Mouse (Mus musculus) cerebellum, adult 2 months (tissue): Measurements from ENCODE around the gene Gpr83.

Experiments
- CTCF ChIP-seq: fragments of 200-500 bp; IDR thresholded peaks from 2 replicates; pipeline ENCODE4 v1.5.1; 2011; ENCODE audit warnings: low read depth, mild to moderate bottlenecking, control low read depth, low read length, moderate library complexity, borderline replicate concordance; ENCODE audit not compliant: insufficient read depth
- POLR2A ChIP-seq: fragments of 200-500 bp; IDR thresholded peaks from 2 replicates; pipeline ENCODE4 v1.6.1; 2011; ENCODE audit warnings: low read length, control low read depth, borderline replicate concordance; ENCODE audit not compliant: insufficient read depth

- no peak for TF ChIP-seq POLR2A
- no peak for TF ChIP-seq CTCF
These were observed 2.9 kb upstream of the Gpr83 start for GRCm38 (mm10) chr9:14856922-14857654.
